Mouse (Mus musculus) brown adipose tissue, adult 24 weeks (tissue): Measurements from ENCODE around the gene Lrrc72. TPM values are rescaled to one million over a fixed set of nuclear protein-coding genes. Genes with fewer than 3 reads are reported as not detected.

ENCODE experiments used
- polyA plus RNA-seq: library from polyadenylated mRNA; stranded (reverse); fragments of >200 nt; gene quantifications from 2 replicates; pipeline ENCODE4 v1.2.4, GENCODE M21; 2012; ENCODE audit not compliant: missing spikeins, insufficient read depth, insufficient read length

Lrrc72 gene
- polyA plus RNA-seq, 1 experiment = not detected

Other genes starting within 250 kb of the Lrrc72 start
- 20.6 and 41.0 TPM in 2 replicates for gene Tspan13, start 210.9 kb downstream of the Lrrc72 start, polyA plus RNA-seq
- gene Ankmy2, start 96.3 kb downstream of the Lrrc72 start, polyA plus RNA-seq = 16.4 and 16.6 TPM in 2 replicates
- gene Bzw2, start 95.3 kb downstream of the Lrrc72 start, polyA plus RNA-seq = 25.0 and 35.3 TPM in 2 replicates
- 0.59 and 0.63 TPM in 2 replicates for gene Sostdc1, start 60.7 kb upstream of the Lrrc72 start, polyA plus RNA-seq
- 1.9 TPM in 2 replicates for gene Ispd, start 128.1 kb upstream of the Lrrc72 start, polyA plus RNA-seq
- not detected in 2 replicates for gene D630036H23Rik, start 128.8 kb upstream of the Lrrc72 start, polyA plus RNA-seq